ENCODE assay signal across 10 mouse cellular contexts in genomic region chr3:86149521-86149920, GRCm38 (mm10).
"Had no signal": no experiment of that assay in that cellular context is flagged by ENCODE, and none has a peak within 500 bp of the region (broad histone marks: within the 10 kb centered on the region; RNA-seq: fewer than 3 reads in every experiment).

No protein-coding gene starts in this region.

- ATAC-seq: liver, postnatal 0 days; midbrain, embryonic 13.5 days had no signal

- H3K27me3 ChIP-seq: liver, embryonic 13.5 days; lung, embryonic 15.5 days; midbrain, embryonic 13.5 days; neural tube, embryonic 15.5 days had no signal

- H3K27ac ChIP-seq: liver, embryonic 13.5 days; lung, embryonic 15.5 days; midbrain, embryonic 13.5 days; neural tube, embryonic 15.5 days; stomach, postnatal 0 days had no signal

- H3K9me3 ChIP-seq: liver, embryonic 13.5 days; lung, embryonic 15.5 days; midbrain, embryonic 13.5 days; neural tube, embryonic 15.5 days had no signal

- H3K4me1 ChIP-seq: liver, embryonic 13.5 days; lung, embryonic 15.5 days; midbrain, embryonic 13.5 days had no signal

- H3K4me2 ChIP-seq: liver, embryonic 13.5 days; lung, embryonic 15.5 days; midbrain, embryonic 13.5 days; neural tube, embryonic 15.5 days had no signal

- DNase-seq: kidney, adult 9 months; left cerebral cortex, postnatal 4 days; liver; liver, embryonic 13.5 days; liver, postnatal 0 days had no signal

- H3K4me3 ChIP-seq: liver, embryonic 13.5 days; lung, embryonic 15.5 days; midbrain, embryonic 13.5 days; myocyte; neural tube, embryonic 15.5 days had no signal

- H3K9ac ChIP-seq: liver, embryonic 13.5 days; liver, postnatal 0 days; lung, embryonic 15.5 days; midbrain, embryonic 13.5 days; neural tube, embryonic 15.5 days had no signal

- H3K36me3 ChIP-seq: liver, embryonic 13.5 days; lung, embryonic 15.5 days; midbrain, embryonic 13.5 days; neural tube, embryonic 15.5 days had no signal
